Mouse (Mus musculus): ENCODE measurements around the gene Elmo1. TPM values are rescaled to one million over a fixed set of nuclear protein-coding genes. Genes with fewer than 3 reads are reported as not detected.

Gene Elmo1
- total and polyA plus RNA-seq, 3 experiments: 23.1 to 50.2 (median 32.2) TPM

GRCm38 (mm10) chr13:20342881-20343280 is 252.5 kb downstream of the Elmo1 start:
- H3K4me2 ChIP-seq (ENCODE audit: insufficient read depth, low read depth, poor library complexity, severe bottlenecking): no peak overlapping the region
- TF ChIP-seq ELF1 (IDR thresholded peaks at IDR 0.05; ENCODE audit: low read depth, low read length) (no peak), POLR2AphosphoS2 (IDR thresholded peaks at IDR 0.05; ENCODE audit: low read depth, low read length) (no peak), POLR2A (IDR thresholded peaks at IDR 0.05; ENCODE audit: low read depth, low read length) (no peak), GABPA (IDR thresholded peaks at IDR 0.05; ENCODE audit: insufficient replicate concordance, low read depth, low read length) (no peak), CTCF (conservative IDR thresholded peaks at IDR 0.05 in 1 of 2, IDR thresholded peaks at IDR 0.05 in 1 of 2; ENCODE audit: low read depth in 2 of 2, low read length in 2 of 2) (no peak), MAFK (IDR thresholded peaks at IDR 0.05; ENCODE audit: insufficient replicate concordance, low read length) (no peak), JUND (conservative IDR thresholded peaks at IDR 0.05; ENCODE audit: low read depth, low read length) (no peak), MXI1 (IDR thresholded peaks at IDR 0.05; ENCODE audit: low read depth, low read length) (no peak), IRF4 (IDR thresholded peaks at IDR 0.05; ENCODE audit: low read depth, low read length) (no peak), RCOR1 (conservative IDR thresholded peaks at IDR 0.05; ENCODE audit: low read depth, low read length) (no peak), CHD1 (IDR thresholded peaks at IDR 0.05; ENCODE audit: low read depth, low read length) (no peak), SIN3A (IDR thresholded peaks at IDR 0.05; ENCODE audit: low read length) (no peak), RAD21 (IDR thresholded peaks at IDR 0.05; ENCODE audit: low read depth, low read length) (no peak), BHLHE40 (IDR thresholded peaks at IDR 0.05; ENCODE audit: low read depth, low read length) (no peak), TBP (conservative IDR thresholded peaks at IDR 0.05; ENCODE audit: low read depth, low read length) (no peak), JUN (IDR thresholded peaks at IDR 0.05; ENCODE audit: insufficient read depth, low read depth, low read length) (no peak)

DNA sequence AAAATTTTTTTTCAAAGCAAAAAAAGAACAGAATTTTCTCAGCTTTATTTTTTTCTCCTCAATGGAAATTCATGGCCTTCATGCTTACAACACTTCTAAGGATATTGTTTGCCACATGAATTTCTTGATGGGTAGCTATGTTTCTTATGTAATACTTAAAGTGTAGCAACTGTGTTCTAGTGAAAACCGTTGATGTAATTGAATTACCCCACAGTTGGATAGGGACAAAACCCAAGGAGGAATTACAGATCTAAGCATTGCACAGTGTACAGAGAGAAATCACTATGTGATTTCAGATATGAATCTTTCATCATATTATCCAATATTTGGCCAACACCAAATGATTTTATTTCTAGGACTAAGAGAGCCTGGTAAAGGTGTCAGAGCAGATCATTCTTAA is 259.4 kb downstream of the Elmo1 start:
- no peak for DNase-seq (ENCODE audit: extremely low read depth)
- Histone ChIP-seq H3K27ac (ENCODE audit: insufficient read depth, low read depth) (no peak overlapping the region), H3K4me1 (ENCODE audit: control insufficient read depth in 1 of 2, insufficient read depth in 2 of 2) (no peaks in the 10 kb centered on the region), H3K27me3 (replicated peaks) (no peaks in the 10 kb centered on the region), H3K36me3 (replicated peaks in 1 of 2; ENCODE audit: control insufficient read depth in 1 of 2, insufficient read depth in 1 of 2, low read length in 1 of 2) (peaks cover 15 to 56% of the 10 kb centered on the region in 2 experiments), H3K4me3 (replicated peaks in 1 of 3; ENCODE audit: low read depth in 2 of 3, low read length in 2 of 3, poor library complexity in 1 of 3) (no peak overlapping the region), H3K79me2 (replicated peaks; ENCODE audit: control insufficient read depth, extremely low read depth, insufficient read depth, poor library complexity, severe bottlenecking) (no peaks in the 10 kb centered on the region), H3K4me2 (ENCODE audit: insufficient read depth, low read depth, poor library complexity, severe bottlenecking) (no peak overlapping the region), H3K9ac (ENCODE audit: insufficient read depth, low read depth) (no peak overlapping the region), H3K9me3 (replicated peaks; ENCODE audit: low read length) (no peaks in the 10 kb centered on the region)
- dilution Hi-C loops (cut with MboI; ENCODE audit: extremely low pct_ligation_motif_present, extremely low pct_unique_long_range_greater_than_20kb, low sequenced_read_pairs) (no loop called here), in situ Hi-C loops (cut with MboI; ENCODE audit: low pct_ligation_motif_present, low pct_unique_long_range_greater_than_20kb, low sequenced_read_pairs) (no loop called here)
- TF ChIP-seq EP300 (IDR thresholded peaks at IDR 0.05; ENCODE audit: low read length): no peak
- no peak for TF ChIP-seq IRF4 (IDR thresholded peaks at IDR 0.05; ENCODE audit: low read depth, low read length)
- no peak for TF ChIP-seq TBP (conservative IDR thresholded peaks at IDR 0.05; ENCODE audit: low read depth, low read length)
- no peak for TF ChIP-seq CHD2 (IDR thresholded peaks at IDR 0.05; ENCODE audit: low read length)
- TF ChIP-seq KAT2A (IDR thresholded peaks at IDR 0.05; ENCODE audit: insufficient replicate concordance, low read length): no peak
- TF ChIP-seq HCFC1 (IDR thresholded peaks at IDR 0.05; ENCODE audit: low read depth, low read length): no peak

More at GRCm38 (mm10) chr13:20342881-20343280, 252.5 kb downstream of the Elmo1 start:
- Histone ChIP-seq H3K4me1 (ENCODE audit: control insufficient read depth in 1 of 2, insufficient read depth in 2 of 2) (no peaks in the 10 kb centered on the region), H3K9ac (ENCODE audit: insufficient read depth, low read depth) (no peak overlapping the region), H3K9me3 (replicated peaks; ENCODE audit: low read length) (no peaks in the 10 kb centered on the region), H3K27me3 (replicated peaks) (no peaks in the 10 kb centered on the region), H3K79me2 (replicated peaks; ENCODE audit: control insufficient read depth, extremely low read depth, insufficient read depth, poor library complexity, severe bottlenecking) (no peaks in the 10 kb centered on the region), H3K4me3 (replicated peaks in 1 of 3; ENCODE audit: low read depth in 2 of 3, low read length in 2 of 3, poor library complexity in 1 of 3) (no peak overlapping the region), H3K36me3 (replicated peaks in 1 of 2; ENCODE audit: control insufficient read depth in 1 of 2, insufficient read depth in 1 of 2, low read length in 1 of 2) (peaks cover 22 to 52% of the 10 kb centered on the region in 2 experiments), H3K27ac (ENCODE audit: insufficient read depth, low read depth) (no peak overlapping the region)
- dilution Hi-C loops (cut with MboI; ENCODE audit: extremely low pct_ligation_motif_present, extremely low pct_unique_long_range_greater_than_20kb, low sequenced_read_pairs): no loop called here
- in situ Hi-C loops (cut with MboI; ENCODE audit: low pct_ligation_motif_present, low pct_unique_long_range_greater_than_20kb, low sequenced_read_pairs): no loop called here
- no peak for DNase-seq (ENCODE audit: extremely low read depth)
